Comparison of ENCODE assay signal across 21 mouse cellular contexts in genomic region chr7:91241718-91242117, GRCm38 (mm10).
DNase-seq lines count a peak whose midpoint lies in the region; ATAC-seq and TF ChIP-seq lines count a peak whose summit lies in the region.
"Had no signal": no experiment of that assay in that cellular context is flagged by ENCODE, and none has a peak within 500 bp of the region (broad histone marks: within the 10 kb centered on the region; RNA-seq: fewer than 3 reads in every experiment).

No protein-coding gene starts in this region.

- TF ChIP-seq CTCF in layer of hippocampus, adult 2 months (conservative IDR thresholded peaks at IDR 0.05), result peak; percentile 44

- H3K4me3 ChIP-seq in layer of hippocampus, adult 2 months, result no peak overlapping the region
- H3K4me3 ChIP-seq: embryonic facial prominence, embryonic 15.5 days; erythroblast, embryonic 14.5 days; forebrain, embryonic 10.5 days; heart, embryonic 10.5 days had no signal

- peak in 1 of 2 experiments; percentile 38 for DNase-seq in layer of hippocampus, adult 2 months (ENCODE audit: low spot score in 2 of 2)
- no peak for DNase-seq in layer of hippocampus, adult 8-10 months (ENCODE audit: low spot score in 2 of 2)
- peak; percentile 63 for DNase-seq in right cerebral cortex, adult 18-20 months
- DNase-seq in right cerebral cortex, postnatal 4 days, result no peak
- DNase-seq in frontal cortex, postnatal 36 days (ENCODE audit: low spot score in 2 of 2), result peak; percentile 39 to 71
- DNase-seq in Muller cell, postnatal 12 days (ENCODE audit: inconsistent ontology term), result no peak
- DNase-seq: adrenal gland, adult 2 months; adrenal gland, postnatal 25 days; cerebellum, adult 2 months; cerebellum, postnatal 10 days; embryo, embryonic 11 days; gastrocnemius, postnatal 36 days; heart, adult 18-20 months; heart, postnatal 14 days had no signal

- H3K27ac ChIP-seq in layer of hippocampus, adult 2 months, result peak overlapping the region; percentile 76
- H3K27ac ChIP-seq: embryonic facial prominence, embryonic 15.5 days; forebrain, embryonic 10.5 days; heart, embryonic 10.5 days; hindbrain, embryonic 14.5 days had no signal

- ATAC-seq in granulocyte monocyte progenitor cell, adult 5-6 weeks (replicated peaks; ENCODE audit: poor library complexity, severe bottlenecking), result no peak
- ATAC-seq: forebrain, embryonic 14.5 days had no signal

Comparison
In these comparisons a context has a peak if more than half of its experiments do, and no peak if none do; other contexts are left out.
1. DNase-seq: peak in right cerebral cortex, adult 18-20 months (single experiment) and frontal cortex, postnatal 36 days (2 of 2); none in layer of hippocampus, adult 8-10 months (0 of 2), right cerebral cortex, postnatal 4 days (single experiment) and Muller cell, postnatal 12 days (single experiment).